Mouse (Mus musculus) neural tube, embryonic 10.5 days (tissue): ENCODE data around the gene 1700056E22Rik.

Source experiments
- DNase-seq: peaks from one replicate; pipeline ENCODE4 v3.0.0-alpha.2; 2017; ENCODE audit warnings: low spot score; ENCODE audit errors: extremely low spot score

1700056E22Rik gene

DNA sequence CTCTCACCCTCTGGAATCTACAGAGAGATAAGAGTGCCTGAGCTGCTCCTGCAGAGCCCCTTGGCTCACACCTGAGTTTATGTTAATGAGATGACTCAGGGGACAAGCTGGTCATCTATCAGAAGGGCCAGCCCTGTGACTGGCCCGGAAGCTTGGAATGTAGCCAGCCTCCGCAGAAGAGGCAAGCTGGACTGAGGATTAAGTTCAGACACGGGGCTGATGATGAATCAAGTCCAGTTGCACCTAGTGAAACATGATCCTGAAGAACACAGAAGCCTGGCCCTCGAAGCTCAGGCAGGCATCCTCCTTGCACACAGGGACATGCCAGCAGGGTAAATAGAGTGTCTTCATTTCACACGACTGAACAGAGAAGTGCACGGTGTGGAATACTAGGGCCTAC, 17.7 kb upstream of the 1700056E22Rik start:
- no peak for DNase-seq

GRCm38 (mm10) chr1:184051286-184051685, 17.2 kb upstream of the 1700056E22Rik start:
- no peak for DNase-seq

DNA sequence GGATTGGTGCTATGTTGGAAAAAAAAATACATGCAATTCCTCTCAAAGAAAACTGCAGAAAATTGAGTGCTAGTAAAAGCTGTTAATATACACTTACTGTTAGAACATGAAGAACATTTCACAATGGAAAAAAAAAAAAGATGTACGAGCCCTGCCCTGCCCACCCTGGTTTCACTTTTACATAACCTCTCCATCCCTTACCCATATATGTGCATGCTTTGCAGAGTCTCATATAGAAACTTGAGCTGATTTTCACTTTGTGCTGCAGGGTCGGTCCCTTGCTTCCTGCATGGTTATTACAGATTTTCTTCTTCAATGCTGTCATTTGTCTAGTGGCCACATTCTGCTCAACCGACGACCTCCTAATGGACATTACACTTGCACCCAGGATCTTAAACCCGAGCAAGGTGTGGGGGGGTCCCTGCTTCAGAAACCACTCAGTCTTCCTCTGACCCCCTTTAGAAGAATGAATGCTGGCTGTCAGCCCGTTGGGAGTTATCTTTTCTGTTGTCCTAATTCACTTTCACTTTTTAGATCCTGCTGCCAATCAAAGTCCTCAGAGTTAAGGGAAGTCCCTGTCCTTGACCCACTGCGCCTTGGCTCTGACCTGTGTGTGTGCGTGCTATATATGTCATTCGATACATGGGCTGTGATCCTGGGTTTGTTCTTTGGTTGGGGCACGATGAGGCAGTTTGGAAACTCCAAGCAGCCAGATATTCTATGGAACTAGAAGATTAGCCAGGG, 14.7 kb upstream of the 1700056E22Rik start:
- no peak for DNase-seq

GRCm38 (mm10) chr1:184047818-184048217, 13.7 kb upstream of the 1700056E22Rik start:
- DNase-seq, result no peak

DNA sequence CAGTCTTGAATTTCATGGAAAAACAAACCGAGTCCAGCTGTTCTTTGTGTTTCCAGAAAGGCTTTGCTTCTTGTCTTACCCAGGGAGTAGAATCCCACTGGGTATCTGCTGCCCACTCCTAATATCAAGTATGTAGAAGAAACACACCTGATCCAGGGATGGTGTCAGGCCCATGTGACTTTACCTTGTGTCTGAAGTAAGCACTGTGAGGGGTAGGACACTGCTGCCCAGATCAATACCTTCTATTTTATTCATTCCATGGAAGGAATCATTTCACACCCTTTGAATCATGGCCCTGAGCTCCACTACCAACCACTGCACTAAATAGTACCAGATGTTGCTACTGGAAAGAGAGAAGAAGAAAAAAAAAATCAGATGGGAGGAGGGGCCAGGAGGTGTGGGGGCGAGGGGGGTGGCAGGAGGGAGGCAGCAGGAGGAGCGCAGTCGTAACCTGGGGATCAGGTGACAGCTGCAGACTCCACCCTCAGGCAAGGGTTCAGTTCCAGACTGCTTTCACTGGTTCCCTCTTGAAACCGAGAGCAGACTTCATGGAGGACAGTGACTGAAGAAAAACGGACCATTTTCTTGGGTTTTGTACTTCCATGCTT, 12.1 kb upstream of the 1700056E22Rik start:
- DNase-seq, result no peak

- DNase-seq, result no peak
These were observed 9.3 kb upstream of the 1700056E22Rik start for GRCm38 (mm10) chr1:184043391-184043790.

DNA sequence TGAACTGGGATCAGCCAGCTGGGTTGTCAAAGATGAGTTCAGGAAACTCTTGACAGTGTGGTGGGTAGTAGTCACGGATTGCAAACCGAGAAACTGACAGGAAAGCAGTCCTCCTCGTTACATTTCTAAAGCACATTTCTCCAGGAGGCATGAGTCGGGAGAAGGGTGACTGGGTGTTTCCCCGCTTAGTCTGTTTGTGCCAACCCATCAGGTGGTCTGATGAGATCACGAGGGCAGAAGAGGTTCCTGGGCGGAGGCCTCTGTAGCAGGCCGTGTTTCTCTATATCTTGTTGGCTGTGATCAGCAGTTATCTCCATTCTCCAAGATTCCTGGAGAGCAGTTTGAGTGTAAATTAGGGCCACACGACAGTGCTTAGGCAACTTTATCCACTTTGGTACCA, 8.6 kb upstream of the 1700056E22Rik start:
- DNase-seq, result no peak

DNA sequence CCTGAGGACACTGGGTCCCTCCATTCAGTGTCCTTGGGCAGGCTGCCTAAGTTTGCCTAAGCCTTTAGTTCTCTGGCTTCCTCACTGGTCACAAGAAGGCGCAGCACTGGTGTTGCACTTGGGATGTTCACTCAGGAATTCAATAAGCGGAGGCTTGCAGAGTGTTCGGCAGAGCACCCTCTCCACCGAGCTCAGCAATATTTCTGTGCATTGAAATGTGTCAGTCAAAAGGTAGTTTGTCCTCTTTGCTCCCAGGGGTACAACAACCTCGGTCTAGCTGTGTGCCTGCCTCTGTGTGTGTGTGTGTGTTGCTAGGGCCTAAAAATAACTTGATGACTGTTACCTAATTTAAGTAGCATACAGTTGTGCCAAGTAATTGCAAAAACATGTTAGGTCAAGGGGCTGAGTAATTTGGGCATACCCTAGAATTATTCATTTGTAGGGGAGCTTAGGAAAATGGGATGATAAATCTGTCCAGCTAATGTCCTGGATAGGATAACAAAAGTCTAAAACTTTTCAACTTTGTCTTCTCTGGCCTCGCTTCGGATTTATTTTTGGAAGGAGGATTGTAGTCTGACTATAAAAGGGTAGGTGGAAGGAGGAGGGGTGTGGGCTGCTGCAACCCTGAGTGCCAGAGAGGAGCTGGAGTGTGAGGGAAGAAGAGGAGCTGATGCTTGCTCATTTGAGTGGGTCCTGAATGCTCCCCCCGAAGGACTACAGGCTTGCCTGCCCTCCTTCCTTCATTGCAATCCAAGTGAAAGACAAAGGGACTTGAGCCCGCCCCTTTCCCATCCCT, 7.9 kb upstream of the 1700056E22Rik start:
- DNase-seq, result no peak

- DNase-seq, result no peak
These were observed 6.8 kb upstream of the 1700056E22Rik start for GRCm38 (mm10) chr1:184040906-184041305.

DNA sequence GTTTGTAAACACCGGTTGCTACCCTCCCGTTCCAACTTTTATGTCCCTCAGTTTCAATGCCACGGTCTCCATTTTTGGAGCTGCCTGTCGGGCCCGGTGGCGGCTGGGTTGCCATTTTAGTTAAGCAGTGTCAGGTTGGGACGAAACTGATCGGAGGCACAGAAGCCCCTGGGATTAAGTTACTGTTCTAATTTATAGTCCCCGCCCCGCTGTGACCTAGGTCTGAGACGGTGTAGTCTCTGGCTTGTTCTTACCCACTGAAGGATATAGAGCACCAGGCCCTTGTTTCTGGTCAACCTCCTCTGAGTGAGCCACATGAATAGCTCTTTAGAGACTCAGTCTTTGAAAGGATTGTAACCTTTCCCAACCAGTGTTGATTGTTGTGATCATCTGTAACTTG, 6.1 kb upstream of the 1700056E22Rik start:
- DNase-seq, result no peak

DNA sequence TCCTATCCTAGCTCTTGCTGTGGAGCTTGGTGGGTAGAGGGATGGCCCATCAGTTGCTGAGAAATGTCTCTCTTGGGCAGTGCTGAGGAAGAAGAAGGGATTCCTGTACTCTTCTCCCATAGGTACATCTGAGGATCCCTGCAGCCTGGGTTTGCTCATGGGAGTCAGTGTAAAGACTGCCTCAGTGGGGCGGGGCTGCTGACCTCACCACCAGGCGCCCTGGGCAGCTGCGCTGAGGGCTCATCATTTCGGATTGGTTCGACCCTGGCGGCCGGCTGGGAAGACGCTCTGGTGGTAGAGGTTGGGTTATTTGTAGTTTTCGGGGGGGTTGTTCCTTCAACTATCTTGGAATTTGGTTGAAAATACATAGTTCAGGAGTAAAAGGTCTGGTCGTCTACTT, 5.2 kb upstream of the 1700056E22Rik start:
- DNase-seq, result no peak

DNA sequence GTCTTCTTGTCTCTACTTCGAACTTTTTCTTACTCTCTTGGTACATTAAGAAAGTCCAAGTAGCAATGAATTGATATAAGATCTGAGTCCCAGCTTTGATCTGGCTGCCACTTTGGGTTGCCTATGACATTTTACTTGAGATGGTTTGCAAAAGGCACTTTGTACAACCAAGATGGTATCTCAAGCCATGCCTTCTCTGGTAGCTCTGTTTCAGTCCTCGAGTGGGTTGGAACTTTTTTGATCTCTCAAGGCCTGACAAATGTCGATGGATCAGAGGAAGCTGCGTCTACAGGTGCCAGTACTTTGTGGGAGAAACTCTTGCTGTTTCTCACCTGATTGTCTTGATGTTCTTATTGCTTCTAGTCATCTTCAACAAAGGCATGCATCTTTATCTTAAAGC, 3.7 kb upstream of the 1700056E22Rik start:
- no peak for DNase-seq

DNA sequence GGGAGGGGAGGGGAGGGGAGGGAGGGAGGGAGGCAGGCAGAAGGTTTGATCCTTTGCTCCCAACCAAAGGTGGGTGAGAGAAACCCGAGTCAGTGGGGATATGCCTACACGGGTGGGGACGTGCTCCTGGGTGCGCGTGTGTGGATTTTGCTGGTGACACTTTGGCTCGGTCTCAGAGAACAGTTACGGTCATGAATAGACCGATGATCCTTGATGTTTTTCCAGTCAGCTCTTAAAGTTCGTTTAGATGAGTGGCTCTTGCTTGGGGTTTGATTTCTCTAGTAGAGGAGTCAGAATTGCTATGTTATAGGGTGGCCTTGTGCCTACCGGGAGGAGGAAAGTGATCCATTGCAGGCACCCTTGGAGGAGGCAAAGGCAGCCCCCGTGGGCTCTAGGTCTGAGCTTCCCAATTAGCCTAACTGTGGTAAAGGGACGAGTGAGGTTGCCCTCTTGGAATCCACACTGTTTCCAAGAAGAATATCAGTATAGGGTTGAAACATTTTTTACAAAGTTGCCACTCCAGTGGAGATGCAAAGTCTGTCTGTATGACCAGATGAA, 1.3 kb upstream of the 1700056E22Rik start:
- no peak for DNase-seq

GRCm38 (mm10) chr1:184034741-184035181, 660 bp upstream of the 1700056E22Rik start:
- DNase-seq, result peak; percentile 56

- DNase-seq, result peak; percentile 84
These were observed 601 bp downstream of the 1700056E22Rik start for GRCm38 (mm10) chr1:184033390-184034010.

- no peak for DNase-seq
These were observed 1.3 kb downstream of the 1700056E22Rik start for GRCm38 (mm10) chr1:184032682-184033389.

DNA sequence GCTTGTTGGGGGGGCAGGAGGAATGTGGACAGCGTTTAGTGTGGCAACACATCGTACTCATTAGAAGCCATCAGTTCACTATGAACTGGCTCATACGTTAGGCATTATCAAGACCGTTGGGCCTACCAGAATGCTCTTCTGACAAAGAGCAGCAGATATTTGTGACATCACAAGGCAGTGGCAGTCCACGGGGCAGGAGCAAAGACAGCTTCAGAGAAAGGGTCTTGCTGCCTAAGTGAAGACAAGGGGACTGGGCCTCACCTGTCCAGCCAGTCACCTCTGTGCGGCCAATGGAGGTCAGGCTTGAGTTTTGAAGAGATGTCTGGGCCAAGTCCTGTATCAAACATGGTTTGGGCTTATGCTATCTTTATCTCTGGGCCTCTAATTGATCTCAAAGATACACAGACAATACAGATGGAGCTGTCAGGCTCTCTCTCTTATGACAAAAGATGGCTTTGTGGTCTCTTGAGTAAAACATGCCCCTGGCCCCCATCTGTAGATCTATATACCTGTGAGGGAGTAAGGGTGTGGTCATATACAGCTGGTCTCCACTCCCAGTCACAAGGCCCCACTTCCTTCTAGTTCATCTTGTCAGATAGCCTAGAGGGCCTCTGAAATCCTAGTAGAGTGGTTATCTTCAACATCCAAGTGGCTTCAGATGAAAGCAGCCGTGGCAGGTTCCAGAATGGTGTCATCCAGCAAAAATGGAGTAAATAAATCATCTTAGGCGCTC, 3.9 kb downstream of the 1700056E22Rik start:
- no peak for DNase-seq

- no peak for DNase-seq
These were observed 7.1 kb downstream of the 1700056E22Rik start for GRCm38 (mm10) chr1:184027039-184027438.

DNA sequence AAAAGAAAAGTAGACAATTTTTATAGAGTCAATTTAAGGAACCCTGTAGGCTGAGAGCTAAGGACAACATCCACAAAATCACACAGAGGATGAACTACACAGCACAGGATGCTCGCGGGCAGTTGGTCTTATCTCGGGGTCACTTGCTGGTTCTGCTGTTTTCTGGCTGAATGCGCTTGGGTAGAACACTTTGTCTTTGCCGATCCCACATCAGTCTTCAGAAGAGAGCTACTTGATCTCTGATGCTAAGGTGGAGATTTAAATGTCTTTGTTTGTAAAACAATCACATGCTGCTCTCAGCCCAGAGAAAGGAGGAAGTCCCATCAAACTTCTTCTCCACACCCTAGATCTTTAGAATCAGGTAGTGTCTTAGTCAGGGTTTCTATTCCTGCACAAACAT, 9.0 kb downstream of the 1700056E22Rik start:
- no peak for DNase-seq

GRCm38 (mm10) chr1:184024631-184025030, 9.5 kb downstream of the 1700056E22Rik start:
- DNase-seq, result no peak
